Mouse (Mus musculus) neural tube, postnatal 0 days (tissue): ENCODE data around the gene Nacc2. TPM values are rescaled to one million over a fixed set of nuclear protein-coding genes. Genes with fewer than 3 reads are reported as not detected.

Experiments
- polyA plus RNA-seq: library from polyadenylated mRNA; unstranded; fragments of >200 nt; fragmentation: Nextera tagmentation; extraction: Ambion mirVana; gene quantifications from 2 replicates; pipeline ENCODE4 v1.2.1, GENCODE M21; 2015

The Nacc2 gene
- 36.0 and 38.7 TPM in 2 replicates for polyA plus RNA-seq

DNA sequence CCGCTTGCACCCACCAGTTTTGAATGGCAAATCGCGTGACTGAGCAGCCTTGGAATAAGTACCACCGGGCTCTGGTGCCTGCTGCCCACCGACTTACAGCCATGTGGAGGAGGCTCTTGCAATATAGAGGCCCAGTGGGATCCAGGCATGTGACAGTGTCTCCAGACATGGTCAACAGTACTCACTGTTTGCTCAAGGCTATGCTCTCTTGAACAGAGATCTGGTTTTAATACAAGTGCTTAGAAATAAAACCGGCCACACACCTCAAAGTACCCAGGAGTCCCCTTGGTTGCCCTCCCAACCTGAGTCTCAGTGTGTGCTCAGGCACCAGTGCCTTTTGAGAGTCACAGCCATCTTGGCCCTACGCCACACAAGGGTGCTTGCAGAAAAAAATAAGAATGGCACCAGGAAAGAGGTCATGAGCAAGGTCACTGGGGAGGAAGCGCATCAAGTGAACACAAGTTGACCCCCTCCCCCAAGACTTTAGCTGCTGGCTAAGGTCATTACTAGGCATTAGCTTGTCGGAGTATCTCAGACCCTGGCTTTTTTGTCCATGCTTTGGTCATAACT, at the start of gene Nacc2:
Nacc2 (minus strand) TSS at position 142 of the 570 bp plus-strand sequence.

DNA sequence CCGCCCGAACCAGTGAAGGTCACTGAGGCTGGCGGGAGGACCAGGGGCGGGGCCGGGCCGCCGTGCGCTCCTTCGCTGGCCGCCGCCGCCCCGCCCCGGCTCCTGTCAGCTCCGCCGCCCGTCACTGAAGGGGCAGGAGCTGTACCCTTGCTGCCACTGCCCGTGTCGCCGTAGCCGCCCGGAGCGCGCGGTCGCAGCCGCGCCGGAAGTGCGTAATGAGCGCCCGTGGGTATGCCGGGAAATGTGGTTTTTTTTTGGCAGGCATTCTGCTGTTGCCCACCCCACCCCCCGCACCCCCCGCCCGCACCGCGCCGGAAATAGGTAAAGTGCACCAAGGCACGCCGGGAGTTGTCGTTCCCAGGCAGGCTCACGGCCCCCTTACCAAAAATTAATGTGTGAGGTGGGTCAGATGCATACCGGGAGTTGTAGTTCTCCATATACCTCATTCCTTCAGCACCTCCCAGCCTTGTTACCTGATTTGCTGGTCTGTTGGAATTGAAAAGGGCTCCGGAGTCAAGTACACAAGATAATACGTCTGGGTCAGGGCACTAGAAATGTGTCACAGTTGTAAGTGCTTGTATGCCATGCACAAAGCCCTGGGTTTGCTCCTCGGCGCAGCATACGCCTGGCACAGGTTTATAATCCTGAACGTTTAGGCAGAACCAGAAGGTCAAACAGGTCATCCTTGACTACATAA, 101.3 kb downstream of the Nacc2 start, which contains the start of gene Ubac1:
Ubac1 (minus strand) TSS at position 187 of the 697 bp plus-strand sequence.

Other genes with a start within 250 kb of the Nacc2 start
- 43.7 and 44.5 TPM in 2 replicates for gene Camsap1, start 139.9 kb downstream of the Nacc2 start, polyA plus RNA-seq
- 156 and 162 TPM in 2 replicates for gene Ubac1, start 101.5 kb downstream of the Nacc2 start, polyA plus RNA-seq
- 3.8 and 5.2 TPM in 2 replicates for gene Lhx3, start 85.1 kb upstream of the Nacc2 start, polyA plus RNA-seq
- gene Qsox2, start 114.3 kb upstream of the Nacc2 start, polyA plus RNA-seq = 12.2 and 13.2 TPM in 2 replicates
- 0.10 and 0.18 TPM in 2 replicates for gene Ccdc187, start 171.3 kb upstream of the Nacc2 start, polyA plus RNA-seq
- gene Gpsm1, start 192.3 kb upstream of the Nacc2 start, polyA plus RNA-seq = 114 and 134 TPM in 2 replicates
- gene Dnlz, start 228.9 kb upstream of the Nacc2 start, polyA plus RNA-seq = 28.5 and 29.0 TPM in 2 replicates
- 1.5 and 2.4 TPM in 2 replicates for gene Card9, start 237.7 kb upstream of the Nacc2 start, polyA plus RNA-seq